Mouse (Mus musculus) intestine, postnatal 0 days (tissue): ENCODE data around the gene Hspd1. TPM values are rescaled to one million over a fixed set of nuclear protein-coding genes. Genes with fewer than 3 reads are reported as not detected.

Experiments
- ATAC-seq: fragments of 200-750 bp; cut with Nextera tagmentation; 2 replicates; pipeline ENCODE4 v1.8.0; 2017; ENCODE audit warnings: mild to moderate bottlenecking, moderate TSS enrichment, moderate library complexity
- H3K27ac ChIP-seq: fragments of 300-500 bp; sonication (generic); 2 replicates; pipeline ENCODE4 v1.5.1; 2014; ENCODE audit warnings: mild to moderate bottlenecking, low read depth, low read length, moderate library complexity
- H3K27me3 ChIP-seq: fragments of 300-500 bp; sonication (generic); replicated peaks from 2 replicates; pipeline ENCODE4 v1.6.1; 2014; ENCODE audit warnings: low read length, mixed read lengths; ENCODE audit not compliant: control insufficient read depth, insufficient read depth
- H3K36me3 ChIP-seq: fragments of 300-500 bp; sonication (generic); 2 replicates; pipeline ENCODE4 v1.6.1; 2014; ENCODE audit warnings: mild to moderate bottlenecking, moderate library complexity; ENCODE audit not compliant: control insufficient read depth, insufficient read depth
- H3K4me1 ChIP-seq: fragments of 300-500 bp; sonication (generic); replicated peaks from 2 replicates; pipeline ENCODE4 v1.6.1; 2014; ENCODE audit warnings: antibody characterized with exemption, low read length, mixed read lengths; ENCODE audit not compliant: control insufficient read depth, insufficient read depth
- H3K4me2 ChIP-seq: fragments of 300-500 bp; sonication (generic); replicated peaks from 2 replicates; pipeline ENCODE4 v1.6.1; 2014; ENCODE audit warnings: low read depth, mild to moderate bottlenecking, moderate library complexity
- H3K4me3 ChIP-seq: fragments of 300-500 bp; sonication (generic); 2 replicates; pipeline ENCODE4 v1.5.1; 2014; ENCODE audit warnings: low read depth, low read length
- H3K9ac ChIP-seq: fragments of 300-500 bp; sonication (generic); 2 replicates; pipeline ENCODE4 v1.6.1; 2014; ENCODE audit warnings: mild to moderate bottlenecking, low read depth, low read length
- H3K9me3 ChIP-seq: fragments of 300-500 bp; sonication (generic); 2 replicates; pipeline ENCODE4 v1.6.1; 2016; ENCODE audit warnings: mixed run types; ENCODE audit not compliant: control insufficient read depth
- CTCF ChIP-seq: sonication (generic); IDR thresholded peaks from 2 replicates; pipeline ENCODE4 v1.5.1; 2016; ENCODE audit warnings: low read depth, mild to moderate bottlenecking, control low read depth, antibody characterized with exemption, moderate library complexity
- WGBS: fragments of 180-500 bp; shearing (Covaris S2); extraction: QIAGEN DNeasy Blood & Tissue Kit; methylation state at CpG from one replicate; pipeline ENCODE4 v1.1.7; 2014; 5-methylcytosine and 5-hydroxymethylcytosine counted together
- polyA plus RNA-seq: library from polyadenylated mRNA; unstranded; fragments of >200 nt; fragmentation: Nextera tagmentation; extraction: Ambion mirVana; gene quantifications from 2 replicates; pipeline ENCODE4 v1.2.1, GENCODE M21; 2015

Hspd1 gene
- polyA plus RNA-seq, 1 experiment from 2014 or later, result 164 TPM

- Histone ChIP-seq H3K9ac (no peak overlapping the region), H3K27me3 (no peaks in the 10 kb centered on the region), H3K9me3 (no peaks in the 10 kb centered on the region), H3K36me3 (no peaks in the 10 kb centered on the region; the same call in 1 of the 2 replicates), H3K4me2 (no peak overlapping the region), H3K27ac (no peak overlapping the region), H3K4me1 (no peaks in the 10 kb centered on the region), H3K4me3 (no peak overlapping the region)
- no peak for TF ChIP-seq CTCF
- WGBS, result 96% methylated on average over 4 of the region's 4 CpGs
- ATAC-seq, result no peak
These were observed 21.2 kb upstream of the Hspd1 start for GRCm38 (mm10) chr1:55109066-55109766.

DNA sequence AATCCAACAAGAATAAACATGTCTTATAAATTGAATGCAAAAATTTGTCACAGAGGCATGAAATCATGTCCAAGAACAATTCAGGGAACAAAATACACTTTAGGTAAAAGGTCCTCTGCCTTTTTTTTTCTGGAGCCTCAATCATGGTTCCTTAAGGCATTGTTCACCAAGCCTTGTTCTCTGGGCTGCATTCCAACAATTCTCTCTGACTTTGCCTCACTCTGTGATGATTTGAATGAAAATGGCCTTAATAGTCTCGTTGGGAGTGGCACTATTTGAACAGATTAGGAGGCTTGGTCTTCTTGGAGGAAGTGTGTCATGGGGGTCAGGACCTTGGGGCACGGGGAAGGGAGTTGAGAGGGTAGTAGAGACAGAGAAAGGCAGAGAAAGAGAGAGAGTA lies 20.4 kb upstream of the Hspd1 start:
- no peak for ATAC-seq
- TF ChIP-seq CTCF, result no peak
- no peaks in the 10 kb centered on the region for H3K27me3 ChIP-seq
- H3K36me3 ChIP-seq, result no peaks in the 10 kb centered on the region; the same call in 1 of the 2 replicates
- H3K9ac ChIP-seq, result no peak overlapping the region
- H3K4me1 ChIP-seq, result no peaks in the 10 kb centered on the region
- no peak overlapping the region for H3K4me3 ChIP-seq
- H3K27ac ChIP-seq, result no peak overlapping the region
- no peak overlapping the region for H3K4me2 ChIP-seq
- WGBS, result 44% methylated on average over 2 of the region's 2 CpGs
- H3K9me3 ChIP-seq, result no peaks in the 10 kb centered on the region

- TF ChIP-seq CTCF, result no peak
- Histone ChIP-seq H3K27me3 (no peaks in the 10 kb centered on the region), H3K9ac (no peak overlapping the region), H3K4me1 (no peaks in the 10 kb centered on the region), H3K36me3 (no peaks in the 10 kb centered on the region; the same call in 1 of the 2 replicates), H3K27ac (no peak overlapping the region), H3K4me2 (no peak overlapping the region; the same call in 1 of the 2 replicates), H3K4me3 (no peak overlapping the region), H3K9me3 (no peaks in the 10 kb centered on the region)
- ATAC-seq, result no peak
- WGBS, result 90% methylated on average over 1 of the region's 1 CpGs
These were observed 19.6 kb upstream of the Hspd1 start for GRCm38 (mm10) chr1:55107644-55108043.

DNA sequence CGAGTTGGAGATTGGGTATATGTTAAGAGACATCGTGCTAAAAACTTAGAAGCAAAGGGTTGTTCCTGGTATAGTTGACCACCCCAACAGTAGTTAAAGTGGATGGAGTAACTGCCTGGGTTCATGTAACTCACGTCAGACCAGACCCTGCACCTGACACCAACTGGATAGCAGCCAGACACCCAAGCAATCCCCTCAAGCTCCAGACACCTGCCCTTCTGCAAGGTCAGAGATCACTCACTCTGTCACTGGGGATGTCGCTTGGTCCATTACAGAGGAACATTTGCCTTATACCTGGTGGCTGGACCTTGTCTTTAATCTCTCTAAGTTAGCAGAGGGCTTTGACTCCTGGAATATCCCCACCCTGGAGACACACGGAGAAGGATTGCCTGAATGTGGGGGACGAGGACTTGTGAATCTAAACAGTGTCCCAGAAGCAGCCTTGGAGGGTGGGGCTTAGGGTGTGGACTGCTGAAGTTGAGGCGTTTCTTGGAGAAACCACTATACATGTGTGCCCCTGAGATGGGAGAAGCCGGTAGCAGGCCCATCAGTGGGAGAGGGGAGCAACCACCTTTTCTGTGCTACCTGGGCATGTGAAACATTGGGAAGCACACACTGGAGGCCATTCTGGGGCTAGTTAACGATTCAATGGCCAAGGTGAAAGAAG lies 19.0 kb upstream of the Hspd1 start:
- no peaks in the 10 kb centered on the region for H3K27me3 ChIP-seq
- no peaks in the 10 kb centered on the region; the same call in 1 of the 2 replicates for H3K36me3 ChIP-seq
- no peak overlapping the region for H3K9ac ChIP-seq
- no peaks in the 10 kb centered on the region for H3K4me1 ChIP-seq
- no peak overlapping the region for H3K27ac ChIP-seq
- no peak overlapping the region; the same call in 1 of the 2 replicates for H3K4me2 ChIP-seq
- TF ChIP-seq CTCF, result no peak
- H3K9me3 ChIP-seq, result no peaks in the 10 kb centered on the region
- no peak overlapping the region for H3K4me3 ChIP-seq
- 80% methylated on average over 9 of the region's 9 CpGs for WGBS
- ATAC-seq, result no peak

DNA sequence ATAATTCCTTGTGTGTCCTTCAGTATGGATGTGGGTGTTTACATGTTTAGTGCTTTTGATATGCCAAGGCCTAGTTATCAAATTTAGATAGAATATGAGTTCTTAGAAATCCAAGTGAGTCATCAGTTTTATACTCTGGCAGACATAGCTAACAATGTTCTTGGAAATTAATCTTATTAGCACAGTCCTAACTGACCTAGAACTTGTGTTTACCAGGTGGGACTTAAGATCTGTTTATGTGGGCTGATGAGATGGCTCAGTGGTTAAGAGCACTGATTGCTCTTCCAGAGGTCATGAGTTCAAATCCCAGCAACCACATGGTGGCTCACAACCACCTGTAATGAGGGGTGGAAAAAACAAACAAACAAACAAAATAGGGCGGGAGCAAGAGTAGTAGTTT lies 4.4 kb upstream of the Hspd1 start:
- Histone ChIP-seq H3K27me3 (no peaks in the 10 kb centered on the region), H3K4me1 (0 out of 2 replicates have a peak, but pooled peaks cover 3% of the 10 kb centered on the region), H3K9ac (no peak overlapping the region), H3K4me3 (no peak overlapping the region), H3K27ac (no peak overlapping the region), H3K36me3 (0 out of 2 replicates have a peak, but pooled peaks cover 9% of the 10 kb centered on the region), H3K9me3 (no peaks in the 10 kb centered on the region), H3K4me2 (no peak overlapping the region)
- no peak for ATAC-seq
- 85% methylated on average over 1 of the region's 1 CpGs for WGBS
- TF ChIP-seq CTCF, result no peak

DNA sequence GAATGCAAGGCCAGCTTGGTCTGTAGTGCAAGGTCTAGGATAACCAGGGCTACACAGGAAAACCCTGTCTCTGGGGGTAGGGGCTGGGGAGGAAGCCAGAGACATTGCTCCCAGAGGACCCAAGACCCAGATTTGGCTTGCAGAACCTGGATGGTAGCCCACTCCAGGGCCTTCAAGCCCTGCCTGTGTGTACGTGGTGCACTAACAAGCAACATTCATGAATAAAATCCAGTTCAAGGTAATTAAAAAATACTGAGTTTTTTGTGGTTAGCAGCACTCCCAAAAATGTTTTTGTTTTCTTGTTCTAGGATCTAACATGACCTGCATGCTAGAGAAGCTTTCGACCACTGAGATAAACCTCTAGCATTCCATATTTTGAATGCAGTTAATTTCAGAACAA lies 4.0 kb upstream of the Hspd1 start:
- 88% methylated on average over 2 of the region's 2 CpGs for WGBS
- Histone ChIP-seq H3K27me3 (no peaks in the 10 kb centered on the region), H3K27ac (0 out of 2 replicates have a peak overlapping the region, but pooled peaks have one; percentile 5), H3K9me3 (no peaks in the 10 kb centered on the region), H3K36me3 (0 out of 2 replicates have a peak, but pooled peaks cover 9% of the 10 kb centered on the region), H3K4me2 (no peak overlapping the region), H3K4me3 (no peak overlapping the region), H3K9ac (no peak overlapping the region), H3K4me1 (0 out of 2 replicates have a peak, but pooled peaks cover 3% of the 10 kb centered on the region)
- TF ChIP-seq CTCF, result no peak
- no peak for ATAC-seq
